Mouse (Mus musculus): Measurements from ENCODE around the gene Dcun1d3.

DNA sequence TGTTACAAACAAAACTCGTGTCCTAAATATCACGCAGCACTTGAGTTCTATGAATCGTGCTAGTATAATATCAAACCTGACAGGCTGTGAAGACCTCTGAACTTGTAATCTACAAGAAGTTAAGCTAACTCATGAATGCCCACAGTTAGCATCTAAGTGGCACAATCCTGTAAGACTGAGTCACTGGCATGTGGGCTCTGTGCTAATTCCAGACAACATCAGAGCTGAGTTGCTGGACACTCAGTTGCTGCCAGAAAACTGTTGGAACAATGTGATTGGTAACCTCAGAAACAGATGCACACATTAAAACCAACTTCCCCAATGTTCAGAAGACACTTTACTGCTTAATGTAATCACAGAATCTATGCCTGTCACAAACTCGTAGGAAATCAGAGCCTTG, 8.2 kb downstream of the Dcun1d3 start:
- no peak for TF ChIP-seq GATA1 (IDR thresholded peaks at IDR 0.05; ENCODE audit: low read length)
- no peak for TF ChIP-seq TAL1 (IDR thresholded peaks at IDR 0.05; ENCODE audit: low read length)

Data from erythroblast, embryonic 14.5 days (primary cell).